In genomic region chrX:100802034-100802433, GRCm38 (mm10) we compare ENCODE assay signal across 16 mouse cellular contexts. TPM values are rescaled to one million over a fixed set of nuclear protein-coding genes. Genes with fewer than 3 reads are reported as not detected.
A peak's percentile ranks its signal among the peaks of the same experiment; 100 is the strongest.
DNase-seq lines count a peak whose midpoint lies in the region; ATAC-seq lines count a peak whose summit lies in the region.
"Had no signal": no experiment of that assay in that cellular context is flagged by ENCODE, and none has a peak within 500 bp of the region (broad histone marks: within the 10 kb centered on the region; RNA-seq: fewer than 3 reads in every experiment).

No protein-coding gene starts in this region.

- peak; percentile 45 for DNase-seq in kidney, adult 11 months
- no peak for DNase-seq in ovary, postnatal 14 days (ENCODE audit: low spot score)
- DNase-seq in hindbrain, embryonic 10.5 days (ENCODE audit: low spot score): no peak
- no peak for DNase-seq in layer of hippocampus, postnatal 10 days (ENCODE audit: low spot score in 2 of 2)
- DNase-seq: adrenal gland, postnatal 10 days; cerebellum, adult 9-11 months; spleen, adult 18-20 months; thymus, adult 18-20 months had no signal

- H3K4me2 ChIP-seq in kidney, embryonic 14.5 days (replicated peaks; ENCODE audit: low read depth, low read length): no peak overlapping the region
- H3K4me2 ChIP-seq in kidney, embryonic 16.5 days (replicated peaks; ENCODE audit: low read depth, low read length): no peak overlapping the region
- no peak overlapping the region for H3K4me2 ChIP-seq in lung, embryonic 16.5 days (ENCODE audit: low read depth, low read length)
- peak overlapping the region; percentile 25; the same call in 1 of the 2 replicates for H3K4me2 ChIP-seq in stomach, embryonic 16.5 days (ENCODE audit: low read depth, low read length)
- H3K4me2 ChIP-seq: hindbrain, embryonic 15.5 days; limb, embryonic 15.5 days; neural tube, embryonic 13.5 days had no signal

- 0 out of 2 replicates have a peak, but pooled peaks cover 3% of the 10 kb centered on the region for H3K27me3 ChIP-seq in kidney, embryonic 14.5 days (ENCODE audit: control insufficient read depth, insufficient read depth, low read length)
- H3K27me3 ChIP-seq in kidney, embryonic 16.5 days (ENCODE audit: insufficient read depth, low read length): peaks cover 3% of the 10 kb centered on the region; the same call in 1 of the 2 replicates
- no peaks in the 10 kb centered on the region for H3K27me3 ChIP-seq in lung, embryonic 16.5 days (ENCODE audit: control insufficient read depth, insufficient read depth, low read depth, low read length)
- no peaks in the 10 kb centered on the region for H3K27me3 ChIP-seq in stomach, embryonic 16.5 days (ENCODE audit: control insufficient read depth, insufficient read depth, low read length)
- peaks cover 21% of the 10 kb centered on the region for H3K27me3 ChIP-seq in hindbrain, embryonic 10.5 days (ENCODE audit: insufficient read depth, poor library complexity, severe bottlenecking)
- H3K27me3 ChIP-seq: hindbrain, embryonic 15.5 days; limb, embryonic 15.5 days; neural tube, embryonic 13.5 days had no signal

- H3K4me1 ChIP-seq in kidney, embryonic 14.5 days (ENCODE audit: control insufficient read depth, insufficient read depth, low read length): no peaks in the 10 kb centered on the region
- no peaks in the 10 kb centered on the region for H3K4me1 ChIP-seq in kidney, embryonic 16.5 days (ENCODE audit: insufficient read depth, low read length)
- no peaks in the 10 kb centered on the region for H3K4me1 ChIP-seq in lung, embryonic 16.5 days (replicated peaks; ENCODE audit: control insufficient read depth, insufficient read depth, low read length)
- H3K4me1 ChIP-seq in stomach, embryonic 16.5 days (ENCODE audit: control insufficient read depth, insufficient read depth, low read length): peaks cover 10% of the 10 kb centered on the region; the same call in 1 of the 2 replicates
- H3K4me1 ChIP-seq in hindbrain, embryonic 10.5 days (replicated peaks): no peaks in the 10 kb centered on the region
- H3K4me1 ChIP-seq: hindbrain, embryonic 15.5 days; limb, embryonic 15.5 days had no signal

- H3K9ac ChIP-seq in kidney, embryonic 14.5 days (ENCODE audit: low read depth, low read length): no peak overlapping the region
- H3K9ac ChIP-seq in kidney, embryonic 16.5 days (replicated peaks; ENCODE audit: low read length): no peak overlapping the region
- H3K9ac ChIP-seq in lung, embryonic 16.5 days (ENCODE audit: low read length): no peak overlapping the region
- no peak overlapping the region for H3K9ac ChIP-seq in stomach, embryonic 16.5 days (ENCODE audit: low read length)
- H3K9ac ChIP-seq: hindbrain, embryonic 15.5 days; limb, embryonic 15.5 days; neural tube, embryonic 13.5 days had no signal

- H3K4me3 ChIP-seq in kidney, embryonic 14.5 days (ENCODE audit: low read length): no peak overlapping the region
- H3K4me3 ChIP-seq in kidney, embryonic 16.5 days (ENCODE audit: low read length): no peak overlapping the region
- H3K4me3 ChIP-seq in lung, embryonic 16.5 days (ENCODE audit: low read length): no peak overlapping the region
- no peak overlapping the region for H3K4me3 ChIP-seq in stomach, embryonic 16.5 days (replicated peaks; ENCODE audit: low read length)
- no peak overlapping the region for H3K4me3 ChIP-seq in hindbrain, embryonic 10.5 days
- H3K4me3 ChIP-seq: hindbrain, embryonic 15.5 days; limb, embryonic 15.5 days; neural tube, embryonic 13.5 days had no signal

- no peak for ATAC-seq in kidney, embryonic 14.5 days (ENCODE audit: low FRiP score, low TSS enrichment)
- no peak for ATAC-seq in kidney, embryonic 16.5 days (ENCODE audit: low FRiP score, low TSS enrichment)
- ATAC-seq in lung, embryonic 16.5 days (ENCODE audit: low read depth): peak; percentile 82
- peak; percentile 77; the same call in 1 of the 2 replicates for ATAC-seq in stomach, embryonic 16.5 days (ENCODE audit: insufficient read depth, low FRiP score)

- 58% methylated on average over 6 of the region's 6 CpGs for WGBS in kidney, embryonic 14.5 days
- 68% methylated on average over 6 of the region's 6 CpGs for WGBS in kidney, embryonic 16.5 days
- 58% methylated on average over 6 of the region's 6 CpGs for WGBS in lung, embryonic 16.5 days
- WGBS in stomach, embryonic 16.5 days: 63% methylated on average over 6 of the region's 6 CpGs
- WGBS in hindbrain, embryonic 10.5 days: 74% methylated on average over 6 of the region's 6 CpGs

- no peaks in the 10 kb centered on the region for H3K9me3 ChIP-seq in kidney, embryonic 14.5 days (ENCODE audit: control insufficient read depth, low read length)
- H3K9me3 ChIP-seq in kidney, embryonic 16.5 days (ENCODE audit: low read length): no peaks in the 10 kb centered on the region
- no peaks in the 10 kb centered on the region for H3K9me3 ChIP-seq in lung, embryonic 16.5 days (ENCODE audit: control insufficient read depth, low read length)
- H3K9me3 ChIP-seq in stomach, embryonic 16.5 days (replicated peaks; ENCODE audit: control insufficient read depth, low read length): no peaks in the 10 kb centered on the region
- H3K9me3 ChIP-seq in hindbrain, embryonic 10.5 days: no peaks in the 10 kb centered on the region
- H3K9me3 ChIP-seq: hindbrain, embryonic 15.5 days; limb, embryonic 15.5 days; neural tube, embryonic 13.5 days had no signal

- H3K27ac ChIP-seq in kidney, embryonic 14.5 days (ENCODE audit: low read depth, low read length): no peak overlapping the region
- peak overlapping the region; percentile 10; the same call in 1 of the 2 replicates for H3K27ac ChIP-seq in kidney, embryonic 16.5 days (ENCODE audit: low read length)
- H3K27ac ChIP-seq in lung, embryonic 16.5 days (ENCODE audit: low read length): peak overlapping the region; percentile 48
- H3K27ac ChIP-seq in stomach, embryonic 16.5 days (ENCODE audit: low read length): peak overlapping the region; percentile 83
- no peak overlapping the region for H3K27ac ChIP-seq in hindbrain, embryonic 10.5 days
- H3K27ac ChIP-seq: hindbrain, embryonic 15.5 days; limb, embryonic 15.5 days; macrophage; neural tube, embryonic 13.5 days had no signal

- H3K36me3 ChIP-seq in kidney, embryonic 14.5 days (ENCODE audit: control insufficient read depth, insufficient read depth, low read length): no peaks in the 10 kb centered on the region; the same call in 1 of the 2 replicates
- 0 out of 2 replicates have a peak, but pooled peaks cover 7% of the 10 kb centered on the region for H3K36me3 ChIP-seq in kidney, embryonic 16.5 days (ENCODE audit: insufficient read depth, low read length)
- H3K36me3 ChIP-seq in lung, embryonic 16.5 days (ENCODE audit: control insufficient read depth, insufficient read depth, low read length): no peaks in the 10 kb centered on the region
- no peaks in the 10 kb centered on the region for H3K36me3 ChIP-seq in stomach, embryonic 16.5 days (ENCODE audit: control insufficient read depth, insufficient read depth, low read length)
- peaks cover 59% of the 10 kb centered on the region for H3K36me3 ChIP-seq in hindbrain, embryonic 10.5 days

RNA-seq across cellular contexts. Expression of gene Dlg3, which starts 34.5 kb away (rescaled TPM):
- 7.3 and 9.3 TPM in 2 replicates for polyA plus RNA-seq in kidney, embryonic 14.5 days (2014; fragmentation: Nextera tagmentation; extraction: Ambion mirVana)
- polyA plus RNA-seq in kidney, embryonic 16.5 days (2015; fragmentation: Nextera tagmentation; extraction: Ambion mirVana): 6.7 and 9.1 TPM in 2 replicates
- polyA plus RNA-seq in lung, embryonic 16.5 days (2015; fragmentation: Nextera tagmentation; extraction: Ambion mirVana): 6.7 and 6.9 TPM in 2 replicates
- polyA plus RNA-seq in stomach, embryonic 16.5 days (2015; fragmentation: Nextera tagmentation; extraction: Ambion mirVana): 8.6 and 9.7 TPM in 2 replicates
- polyA plus RNA-seq in hindbrain, embryonic 10.5 days (2016; fragmentation: Nextera tagmentation; extraction: Ambion mirVana): 12.2 and 15.1 TPM in 2 replicates
- total RNA-seq in layer of hippocampus, postnatal 10 days (2021): 100 to 1,000 TPM; 130 to 132 TPM

Comparison
In these comparisons a context has a peak if more than half of its experiments do, and no peak if none do; other contexts are left out.
1. H3K27ac ChIP-seq: peak in kidney, embryonic 16.5 days (single experiment), lung, embryonic 16.5 days (single experiment) and stomach, embryonic 16.5 days (single experiment); none in kidney, embryonic 14.5 days (single experiment) and hindbrain, embryonic 10.5 days (single experiment).
2. ATAC-seq: peak in lung, embryonic 16.5 days (single experiment) and stomach, embryonic 16.5 days (single experiment); none in kidney, embryonic 14.5 days (single experiment) and kidney, embryonic 16.5 days (single experiment).